Mouse (Mus musculus) brown adipose tissue, adult 24 weeks (tissue): ENCODE results near the gene Mlec. TPM values are rescaled to one million over a fixed set of nuclear protein-coding genes. Genes with fewer than 3 reads are reported as not detected.
"Not testable (repeated sequence)": the region's sequence is repeated elsewhere in the genome, so short reads cannot be mapped to it uniquely, and the experiment has no call there.

Experiments used
- H3K27ac ChIP-seq: fragments of 200-500 bp; replicated peaks from 2 replicates; pipeline ENCODE4 v1.5.1; 2012; ENCODE audit warnings: low read depth, mild to moderate bottlenecking, low read length
- H3K4me1 ChIP-seq: fragments of 200-500 bp; 2 replicates; pipeline ENCODE4 v1.6.1; 2012; ENCODE audit warnings: low read length, mixed read lengths; ENCODE audit not compliant: control insufficient read depth, insufficient read depth, insufficient read length
- H3K4me3 ChIP-seq: fragments of 200-500 bp; 2 replicates; pipeline ENCODE4 v1.5.1; 2012; ENCODE audit warnings: low read depth, mild to moderate bottlenecking, low read length, moderate library complexity; ENCODE audit not compliant: insufficient read depth
- polyA plus RNA-seq: library from polyadenylated mRNA; stranded (reverse); fragments of >200 nt; gene quantifications from 2 replicates; pipeline ENCODE4 v1.2.4, GENCODE M21; 2012; ENCODE audit not compliant: missing spikeins, insufficient read depth, insufficient read length

The Mlec gene
- polyA plus RNA-seq, 1 experiment, result 76.9 TPM

DNA sequence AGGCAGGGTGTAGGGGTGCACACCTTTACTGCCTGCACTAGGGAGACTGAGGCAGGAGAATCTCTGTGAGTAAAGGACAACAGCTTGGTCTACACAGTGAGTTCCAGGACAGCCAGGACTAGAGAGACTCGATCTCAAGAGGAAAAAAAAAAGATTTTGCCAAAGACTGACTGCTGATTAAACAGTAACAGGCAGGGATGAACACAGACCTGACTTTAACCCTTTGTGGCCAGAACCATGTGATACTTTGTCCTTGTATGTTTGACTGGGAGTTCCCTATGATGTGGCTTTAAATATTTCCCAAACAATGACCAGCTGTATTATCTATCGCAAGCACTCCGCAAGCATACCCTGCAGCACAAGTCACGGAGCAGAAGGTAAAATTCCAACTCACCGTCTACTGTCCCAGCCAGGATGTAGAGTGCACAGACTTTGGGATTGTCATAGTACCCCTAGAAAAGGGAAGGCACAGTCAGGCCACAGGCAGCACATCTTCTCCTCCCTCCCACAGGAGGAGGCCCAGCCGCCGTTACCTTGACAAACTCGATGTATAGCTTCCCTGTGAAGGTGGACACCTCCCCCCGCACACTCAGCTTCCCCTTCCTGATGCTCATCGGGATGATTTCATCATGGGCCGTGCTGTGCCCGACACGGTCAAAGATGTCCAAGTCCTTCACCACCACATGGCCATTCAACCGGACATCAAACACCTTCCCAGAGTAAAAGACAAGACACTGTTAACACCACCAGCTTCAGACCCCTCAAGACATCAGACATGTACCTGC, 8.1 kb downstream of the Mlec start:
- no peak overlapping the region for H3K27ac ChIP-seq
- no peak overlapping the region for H3K4me3 ChIP-seq
- peaks cover 34% of the 10 kb centered on the region for H3K4me1 ChIP-seq

DNA sequence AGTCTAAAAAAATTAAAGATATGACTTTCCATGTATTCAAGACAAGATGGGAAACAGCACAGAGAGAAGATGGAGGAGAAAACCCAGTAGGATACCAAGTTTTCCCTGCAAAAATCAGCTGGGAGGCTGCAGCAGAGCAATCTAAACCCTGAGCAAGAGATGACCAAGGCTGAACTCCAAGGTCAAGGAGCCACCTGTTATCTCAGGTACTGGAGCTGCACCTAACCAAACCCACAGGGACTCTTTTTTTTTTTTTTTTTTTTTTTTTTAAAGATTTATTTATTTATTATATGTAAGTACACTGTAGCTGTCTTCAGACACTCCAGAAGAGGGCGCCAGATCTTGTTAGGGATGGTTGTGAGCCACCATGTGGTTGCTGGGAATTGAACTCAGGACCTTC, 9.1 kb downstream of the Mlec start:
- H3K4me1 ChIP-seq, result peaks cover 32% of the 10 kb centered on the region
- not testable (repeated sequence) for H3K4me3 ChIP-seq, H3K27ac ChIP-seq

DNA sequence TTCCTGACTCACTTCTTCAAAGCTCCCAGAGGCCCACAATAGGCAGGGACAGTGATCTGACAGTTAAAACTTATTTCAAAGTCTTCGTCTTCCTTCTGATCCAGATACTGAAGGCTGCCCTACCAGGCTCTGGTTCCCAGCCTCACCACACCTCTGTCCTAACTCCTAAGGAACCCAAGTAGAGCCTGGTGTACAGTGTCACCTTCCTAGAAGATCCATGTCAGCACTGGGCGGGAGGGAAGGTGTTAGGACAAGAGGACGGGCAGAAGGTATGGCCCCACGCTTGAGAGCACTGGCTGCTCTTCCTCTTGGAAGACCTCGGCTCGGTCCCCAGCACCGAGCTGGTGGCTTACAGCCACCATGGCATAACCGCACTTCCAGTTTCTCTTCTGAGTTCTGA, 9.6 kb downstream of the Mlec start:
- peaks cover 34% of the 10 kb centered on the region for H3K4me1 ChIP-seq
- no peak overlapping the region for H3K27ac ChIP-seq
- H3K4me3 ChIP-seq, result no peak overlapping the region

DNA sequence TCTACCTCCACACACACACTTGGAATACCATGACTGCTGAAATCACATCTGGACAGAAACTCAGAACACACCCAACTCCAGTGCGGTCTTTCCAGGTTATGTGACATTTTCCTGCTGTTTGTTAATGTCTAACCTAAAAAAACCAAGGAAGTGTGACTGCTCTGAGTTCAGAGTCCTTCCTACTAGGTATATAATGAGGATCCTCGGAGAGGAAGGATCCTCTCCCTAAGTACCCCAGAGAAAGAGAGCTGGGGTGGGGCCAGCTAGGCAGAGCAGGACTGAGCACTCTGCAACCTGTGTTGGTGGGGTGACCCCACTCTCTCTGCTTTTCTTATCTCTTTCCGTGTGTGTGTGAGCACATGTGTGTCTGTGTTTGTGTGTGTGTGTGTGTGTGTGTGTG, 10.6 kb downstream of the Mlec start:
- Histone ChIP-seq H3K4me1 (peaks cover 28% of the 10 kb centered on the region), H3K27ac (peak overlapping the region; percentile 44; the same call in 1 of the 2 replicates), H3K4me3 (no peak overlapping the region)

DNA sequence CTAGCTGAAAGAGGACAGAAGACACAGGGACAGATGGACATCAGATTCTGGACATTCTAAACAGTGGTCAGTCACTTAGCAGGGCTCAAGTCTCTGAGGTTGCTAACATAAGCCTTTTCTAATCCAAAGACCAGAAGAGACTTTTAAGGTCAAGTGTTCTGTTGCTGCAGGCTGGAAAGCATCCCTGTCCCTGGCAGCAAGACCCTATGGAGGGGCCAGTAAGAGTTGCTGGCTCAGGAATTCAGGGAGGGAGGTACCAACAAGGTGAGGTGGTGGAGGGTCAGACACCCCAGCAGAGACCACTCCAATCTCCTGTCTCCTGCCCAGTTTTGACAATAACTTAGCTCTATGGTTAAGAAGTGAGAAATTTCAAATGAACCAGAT, 11.2 kb downstream of the Mlec start:
- Histone ChIP-seq H3K4me3 (no peak overlapping the region), H3K4me1 (peaks cover 24% of the 10 kb centered on the region), H3K27ac (peak overlapping the region; percentile 20; the same call in 1 of the 2 replicates)

DNA sequence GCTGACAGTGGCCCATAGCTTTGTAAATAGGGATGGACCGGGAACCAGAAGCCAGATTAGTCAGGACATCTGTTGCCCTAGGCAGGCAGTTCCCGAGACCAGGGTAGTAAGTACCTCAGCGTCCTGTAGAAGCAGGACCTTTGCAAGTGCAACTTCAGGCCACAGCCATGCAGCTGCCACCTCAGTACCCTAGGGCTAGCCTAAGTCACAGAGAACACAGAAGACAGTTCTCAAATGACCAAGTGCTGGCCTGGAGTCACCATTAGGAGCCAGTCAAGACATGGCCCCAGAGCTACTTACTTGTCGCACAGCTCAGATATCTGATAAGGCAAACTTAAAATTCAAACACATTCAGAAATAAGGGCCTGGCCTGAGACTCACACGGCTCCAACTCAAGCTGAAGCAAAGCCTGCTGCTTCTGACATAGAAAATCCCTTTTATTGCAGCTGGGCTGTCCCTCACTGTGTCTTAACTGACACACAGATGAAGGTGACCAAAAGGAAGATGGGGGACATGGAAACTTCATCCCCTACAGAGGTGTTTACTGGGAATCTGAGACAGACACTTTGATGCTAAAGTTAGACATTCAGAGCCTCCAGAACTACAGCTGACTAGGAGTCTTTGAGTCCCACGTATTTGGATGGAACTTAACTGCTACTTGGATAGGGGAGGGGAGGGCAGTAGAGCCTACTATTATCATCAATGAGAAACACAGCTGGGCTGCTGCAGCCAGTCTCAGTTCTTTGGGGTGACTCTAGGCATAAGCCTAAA, 11.8 kb downstream of the Mlec start:
- Histone ChIP-seq H3K4me1 (peaks cover 24% of the 10 kb centered on the region), H3K4me3 (no peak overlapping the region), H3K27ac (peak overlapping the region; percentile 68)

DNA sequence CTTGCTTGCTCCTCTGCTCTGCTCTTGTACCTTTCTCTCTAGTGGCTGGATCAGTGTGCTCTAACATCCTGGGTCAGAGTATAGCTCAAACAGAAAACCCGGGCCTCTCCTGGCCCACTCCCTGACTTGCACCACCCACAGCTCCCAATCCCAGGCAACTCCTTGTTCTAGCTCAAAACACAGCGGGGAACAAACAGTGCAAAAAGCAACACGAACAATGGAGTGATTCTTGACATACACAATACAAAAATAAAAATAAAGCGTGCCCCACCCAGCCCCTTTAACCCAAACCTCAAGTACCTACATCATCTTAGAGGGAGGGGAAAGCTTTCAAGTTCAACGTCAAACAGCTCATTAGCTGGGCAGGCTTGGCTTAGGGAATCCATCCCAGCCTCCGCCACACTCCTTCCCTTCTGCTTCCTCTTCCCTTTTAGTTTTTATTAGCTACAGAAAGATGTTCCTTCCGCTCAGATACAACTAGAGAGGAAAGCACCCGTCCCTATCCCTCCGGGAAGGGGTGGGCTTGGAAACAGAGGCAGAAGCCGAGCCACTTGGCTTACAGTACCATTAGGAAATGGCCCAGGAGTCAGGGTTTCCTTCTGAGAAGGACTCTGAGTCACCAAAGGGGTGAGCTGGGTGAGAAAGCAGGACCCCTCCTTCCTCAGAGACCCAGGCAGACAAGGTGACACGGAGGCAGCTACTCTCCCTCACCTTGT, 12.6 kb downstream of the Mlec start:
- Histone ChIP-seq H3K4me1 (peaks cover 24% of the 10 kb centered on the region), H3K4me3 (no peak overlapping the region), H3K27ac (peak overlapping the region; percentile 68)

DNA sequence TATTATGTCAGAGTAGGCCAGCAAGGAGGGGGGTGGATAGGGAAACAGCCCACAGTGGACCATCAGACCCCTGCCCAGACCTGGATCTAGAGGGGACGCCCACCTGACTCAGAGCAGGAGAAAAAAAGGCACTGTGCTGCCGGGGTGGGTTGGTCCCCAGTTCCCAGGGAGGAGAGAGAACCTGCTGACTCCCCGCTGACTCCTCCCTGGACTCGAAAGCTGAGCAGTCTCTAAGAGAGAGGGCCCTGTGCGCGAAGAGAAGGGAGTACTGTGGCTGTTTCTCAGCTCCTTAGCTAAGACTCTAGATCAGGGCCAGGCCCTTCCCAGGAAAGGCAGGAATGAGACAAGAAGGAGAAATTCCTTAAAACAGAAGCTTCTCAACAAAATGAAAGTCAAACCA, 13.5 kb downstream of the Mlec start:
- Histone ChIP-seq H3K4me1 (peaks cover 24% of the 10 kb centered on the region), H3K27ac (peak overlapping the region; percentile 43; the same call in 1 of the 2 replicates), H3K4me3 (no peak overlapping the region)

DNA sequence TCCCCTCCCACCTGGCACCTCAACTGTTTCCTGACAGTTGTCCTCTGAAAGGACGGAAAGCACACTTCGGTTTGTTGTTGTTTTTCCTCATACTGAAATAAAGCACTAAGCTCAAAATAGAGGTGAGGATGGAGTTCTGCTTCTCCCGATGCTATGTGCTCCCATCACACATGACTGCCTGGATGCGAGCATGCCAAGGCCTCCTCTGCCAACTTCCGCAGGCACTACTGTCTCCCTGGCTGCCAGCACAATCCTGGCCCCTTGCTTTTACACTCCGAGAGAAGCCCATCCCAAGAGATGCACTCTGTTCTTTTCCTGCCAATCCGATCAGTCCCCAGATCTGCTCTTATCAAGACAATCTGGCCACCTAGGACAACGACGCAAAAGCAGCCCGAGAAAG, 14.4 kb downstream of the Mlec start:
- Histone ChIP-seq H3K27ac (peak overlapping the region; percentile 10; the same call in 1 of the 2 replicates), H3K4me1 (peaks cover 24% of the 10 kb centered on the region), H3K4me3 (no peak overlapping the region)

DNA sequence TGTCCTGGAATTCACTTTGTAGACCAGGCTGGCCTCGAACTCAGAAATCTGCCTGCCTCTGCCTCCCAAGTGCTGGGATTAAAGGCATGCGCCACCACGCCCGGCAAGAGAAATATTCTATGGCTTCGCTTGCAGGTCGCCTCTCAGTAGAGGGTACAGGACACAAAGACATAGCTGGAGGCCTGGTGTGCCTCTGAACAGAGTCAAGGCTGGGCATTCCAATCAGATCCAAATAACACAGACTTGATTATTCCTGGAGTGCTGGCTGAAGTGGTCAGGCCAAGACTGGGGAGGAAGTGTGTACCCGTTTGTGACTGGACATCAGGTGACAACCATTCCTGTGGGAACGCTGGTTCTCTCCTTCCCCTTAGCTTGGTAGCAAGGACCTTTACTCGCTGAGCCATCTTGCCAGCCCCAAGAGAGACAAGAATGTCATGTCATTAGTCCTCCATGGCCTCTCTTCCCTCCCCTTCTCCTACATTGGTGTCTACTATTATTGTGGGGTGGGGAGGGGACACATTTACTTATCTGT, 15.7 kb downstream of the Mlec start:
- Histone ChIP-seq H3K4me1 (peaks cover 24% of the 10 kb centered on the region), H3K4me3 (no peak overlapping the region), H3K27ac (no peak overlapping the region)

DNA sequence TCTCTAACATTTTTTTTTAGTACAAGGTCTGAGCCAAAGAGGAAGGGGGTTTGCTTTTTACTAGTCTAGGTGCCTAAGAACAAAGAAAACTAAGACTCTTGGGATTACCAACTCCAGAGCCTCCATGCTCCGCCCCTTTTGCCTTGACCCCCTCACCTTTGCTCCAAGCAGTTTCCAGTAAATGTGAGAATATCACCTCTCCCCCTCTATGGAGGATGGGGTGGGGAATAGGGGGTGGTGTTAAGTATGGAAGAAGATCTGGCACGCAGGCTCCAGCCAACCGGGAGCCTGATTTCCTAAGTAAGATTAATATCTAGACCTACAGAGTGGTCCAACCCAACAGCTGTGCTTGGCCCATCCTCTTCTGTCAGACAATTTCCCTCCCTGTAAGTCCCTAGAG, 17.3 kb downstream of the Mlec start:
- peaks cover 18% of the 10 kb centered on the region for H3K4me1 ChIP-seq
- no peak overlapping the region for H3K4me3 ChIP-seq
- no peak overlapping the region for H3K27ac ChIP-seq

DNA sequence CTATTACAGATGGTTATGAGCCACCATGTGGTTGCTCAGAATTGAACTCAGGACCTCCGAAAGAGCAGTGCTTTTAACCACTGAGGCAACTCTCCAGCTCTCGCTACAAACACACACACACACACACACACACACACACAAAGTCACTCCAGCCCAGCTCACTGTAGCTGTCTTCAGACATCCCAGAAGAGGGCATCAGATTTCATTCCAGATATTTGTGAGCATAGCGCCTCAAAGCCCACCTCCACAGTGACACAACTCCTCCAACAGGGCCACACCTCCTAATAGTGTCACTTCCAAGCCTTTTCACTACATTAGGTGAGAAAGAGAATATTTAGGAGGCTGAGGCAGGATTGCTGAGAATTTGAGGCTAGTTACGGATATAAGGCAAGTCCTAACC, 18.9 kb downstream of the Mlec start:
- no peak overlapping the region for H3K4me3 ChIP-seq
- H3K27ac ChIP-seq, result no peak overlapping the region
- H3K4me1 ChIP-seq, result peaks cover 11% of the 10 kb centered on the region

DNA sequence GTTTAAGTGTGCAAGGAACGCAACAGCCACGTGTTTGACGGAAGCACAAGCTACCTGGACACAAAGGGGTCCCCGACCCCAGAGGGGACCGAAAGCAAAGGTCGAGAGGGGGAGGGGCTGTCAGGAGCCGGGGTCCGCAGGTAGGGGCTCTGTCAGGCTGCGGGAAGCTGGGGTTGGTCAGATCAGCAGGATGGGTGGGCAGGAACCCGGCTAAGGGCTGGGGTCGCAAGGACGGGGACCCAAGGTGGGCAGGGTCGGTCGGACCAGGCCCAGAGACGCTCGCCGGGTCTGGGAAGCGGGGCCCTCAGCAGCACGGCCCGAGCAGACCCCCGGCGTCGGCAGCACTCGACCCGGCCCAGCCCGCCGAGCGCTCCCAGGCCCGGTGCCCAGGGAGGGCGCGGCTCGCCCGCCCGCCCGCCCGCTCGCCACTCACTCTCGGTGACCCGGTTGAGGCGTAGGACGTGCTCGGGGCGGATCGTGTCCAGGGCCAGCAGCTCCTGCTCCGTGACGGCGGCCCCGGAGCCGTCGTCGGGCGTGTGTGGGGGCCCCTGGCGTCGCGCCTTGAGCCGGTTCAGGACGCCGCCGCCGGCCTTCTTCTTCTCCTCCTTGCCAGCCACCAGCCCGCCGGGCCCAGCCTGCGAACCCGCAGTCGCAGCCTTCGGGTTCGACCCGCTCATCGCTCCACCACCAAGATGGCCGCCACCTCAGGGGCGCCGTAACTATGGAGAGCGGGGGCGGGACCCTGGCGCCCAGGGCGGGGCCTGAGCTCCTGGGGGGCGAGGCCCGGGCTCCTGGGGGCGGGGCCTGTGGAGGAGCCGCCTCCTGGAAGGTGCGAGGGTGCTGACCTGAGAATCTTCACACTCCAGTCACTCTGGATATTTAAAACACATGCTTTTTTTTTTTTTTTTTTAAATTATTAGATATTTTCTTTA, 23.5 kb downstream of the Mlec start, which contains the start of gene Unc119b:
Gene Unc119b, minus strand, starts transcription at position 742 of the 932 bp plus-strand sequence.
- Histone ChIP-seq H3K27ac (peak within 1 kb of the TSS; percentile 39), H3K4me3 (peak within 1 kb of the TSS; percentile 84), H3K4me1 (peaks cover 11% of the 10 kb centered on the region)

DNA sequence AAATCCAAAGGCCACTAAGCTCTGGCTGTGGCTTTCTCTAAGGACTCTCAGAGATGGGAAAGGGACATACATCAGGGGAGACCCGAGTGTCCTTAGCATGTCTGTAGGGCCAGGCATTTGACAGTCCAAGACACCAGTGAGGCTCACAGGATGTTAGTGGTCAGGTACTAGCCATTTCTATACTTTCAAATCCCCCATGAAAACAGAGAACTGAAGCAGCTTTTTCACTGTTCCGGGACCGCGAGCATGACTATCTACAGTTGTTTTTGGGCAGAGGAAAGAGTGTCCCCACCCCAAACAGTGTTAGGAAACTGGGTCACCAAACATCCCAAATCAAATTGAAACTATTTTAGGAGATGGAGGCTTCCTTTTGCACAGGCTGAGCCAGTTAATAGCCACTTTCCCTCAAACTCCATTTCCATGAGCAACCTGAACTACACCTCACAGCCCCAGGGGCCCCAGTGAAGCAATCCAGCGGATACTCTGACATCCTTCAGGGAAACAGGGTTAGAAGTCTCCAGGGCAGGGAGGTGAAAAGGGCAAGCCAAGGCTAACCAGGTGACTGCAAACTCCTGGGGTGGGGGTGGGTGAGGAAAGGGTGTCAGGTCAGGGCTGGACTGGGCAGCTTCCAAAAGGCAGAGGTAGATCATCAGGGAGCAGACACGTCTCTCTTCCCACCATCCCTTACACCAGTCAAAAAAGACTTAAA, 24.5 kb downstream of the Mlec start:
- Histone ChIP-seq H3K4me3 (peak overlapping the region; percentile 84), H3K27ac (peak overlapping the region; percentile 39), H3K4me1 (peaks cover 11% of the 10 kb centered on the region)
